Mouse (Mus musculus) limb, embryonic 10.5 days (tissue): ENCODE results near the gene Gxylt2. TPM values are rescaled to one million over a fixed set of nuclear protein-coding genes. Genes with fewer than 3 reads are reported as not detected.

Experiments
- DNase-seq: peaks from one replicate; pipeline ENCODE4 v3.0.0-alpha.2; 2017; ENCODE audit warnings: low spot score
- H3K27ac ChIP-seq: fragments of 300-500 bp; sonication (generic); 2 replicates; pipeline ENCODE4 v1.5.1; 2016; ENCODE audit warnings: mild to moderate bottlenecking
- H3K27me3 ChIP-seq: fragments of 300-500 bp; sonication (generic); 2 replicates; pipeline ENCODE4 v1.6.1; 2016; ENCODE audit warnings: low read depth, mild to moderate bottlenecking; ENCODE audit not compliant: poor library complexity, severe bottlenecking
- H3K36me3 ChIP-seq: fragments of 300-500 bp; sonication (generic); 2 replicates; pipeline ENCODE4 v1.6.1; 2016; ENCODE audit warnings: mild to moderate bottlenecking, moderate library complexity
- H3K4me1 ChIP-seq: fragments of 300-500 bp; sonication (generic); 2 replicates; pipeline ENCODE4 v1.6.1; 2016
- H3K4me3 ChIP-seq: fragments of 300-500 bp; sonication (generic); 2 replicates; pipeline ENCODE4 v1.5.1; 2016; ENCODE audit warnings: mild to moderate bottlenecking, moderate library complexity
- H3K9me3 ChIP-seq: fragments of 300-500 bp; sonication (generic); replicated peaks from 2 replicates; pipeline ENCODE4 v1.6.1; 2016; ENCODE audit warnings: mild to moderate bottlenecking
- WGBS: fragments of 180-500 bp; shearing (Covaris S2); methylation state at CpG from one replicate; pipeline ENCODE4 v1.1.7; 2016; 5-methylcytosine and 5-hydroxymethylcytosine counted together
- polyA plus RNA-seq: library from polyadenylated mRNA; unstranded; fragments of >200 nt; fragmentation: Nextera tagmentation; extraction: Ambion mirVana; gene quantifications from 2 replicates; pipeline ENCODE4 v1.2.1, GENCODE M21; 2016

The Gxylt2 gene
- polyA plus RNA-seq, 1 experiment from 2014 or later = 4.4 TPM

- DNase-seq = no peak
- Histone ChIP-seq H3K27ac (no peak overlapping the region), H3K4me3 (no peak overlapping the region), H3K27me3 (no peaks in the 10 kb centered on the region), H3K4me1 (no peaks in the 10 kb centered on the region), H3K9me3 (no peaks in the 10 kb centered on the region), H3K36me3 (peaks cover 85% of the 10 kb centered on the region)
- whole genome bisulfite sequencing = 94% methylated on average over 4 of the region's 4 CpGs
Observed at GRCm38 (mm10) chr6:100845058-100845457, 140.5 kb downstream of the Gxylt2 start.

DNA sequence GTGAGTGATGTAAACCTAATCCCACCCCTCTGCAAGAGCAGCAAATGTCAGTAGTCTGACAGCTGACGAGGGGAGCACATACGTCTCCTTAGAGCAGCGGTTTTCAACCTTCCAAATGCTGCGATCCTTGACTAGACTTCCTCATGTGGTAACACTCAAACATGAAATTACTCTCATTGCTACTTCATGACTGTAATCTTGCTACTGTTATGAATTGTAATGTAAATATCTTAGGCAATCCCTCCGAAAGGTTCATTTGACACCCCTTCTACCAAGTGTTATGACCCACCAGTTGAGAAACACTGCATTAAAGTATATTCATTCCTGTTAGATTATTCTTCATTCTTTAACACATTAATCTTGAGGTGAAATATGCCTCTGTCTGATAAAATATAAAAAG, 142.7 kb downstream of the Gxylt2 start:
- H3K27me3 ChIP-seq = no peaks in the 10 kb centered on the region
- DNase-seq = no peak

DNA sequence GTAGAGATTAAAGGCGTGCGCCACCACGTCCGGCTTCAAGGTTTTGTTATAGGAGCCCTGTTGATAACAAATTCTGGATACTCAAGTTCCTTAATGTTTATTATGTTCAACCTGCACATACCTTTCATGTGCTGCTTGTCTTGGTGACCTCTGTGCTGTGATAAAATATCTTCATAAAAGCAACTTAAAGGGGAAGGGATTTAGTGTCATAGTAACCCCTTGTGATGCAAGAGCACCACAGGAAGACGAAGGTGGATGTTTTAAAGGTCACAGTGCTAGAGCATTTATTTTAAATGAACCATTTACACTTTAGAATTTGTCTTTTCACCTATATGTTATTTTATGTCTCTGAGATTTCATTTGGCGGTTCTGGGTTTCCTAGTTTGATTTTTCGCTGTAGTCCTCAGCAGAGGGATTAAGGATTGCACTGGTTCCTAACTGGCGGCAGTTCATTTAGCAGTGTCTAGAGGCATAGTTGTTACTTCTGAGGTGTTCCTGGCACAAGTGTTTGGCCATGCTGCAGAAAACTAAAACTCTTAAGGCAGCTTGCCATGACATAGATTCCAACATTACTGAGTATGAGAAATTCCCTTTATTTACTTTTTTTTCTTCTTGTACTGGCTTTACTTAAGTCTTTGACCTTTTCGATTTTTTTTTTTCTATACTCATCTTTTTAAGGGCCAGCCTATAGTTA, 144.3 kb downstream of the Gxylt2 start:
- Histone ChIP-seq H3K27me3 (no peaks in the 10 kb centered on the region), H3K4me3 (no peak overlapping the region), H3K9me3 (no peaks in the 10 kb centered on the region), H3K36me3 (peaks cover 82% of the 10 kb centered on the region), H3K4me1 (no peaks in the 10 kb centered on the region), H3K27ac (no peak overlapping the region)
- 95% methylated on average over 9 of the region's 9 CpGs for WGBS
- DNase-seq = no peak

More for the DNA sequence above, 142.7 kb downstream of the Gxylt2 start:
- H3K9me3 ChIP-seq = no peaks in the 10 kb centered on the region
- peaks cover 85% of the 10 kb centered on the region for H3K36me3 ChIP-seq
- H3K4me1 ChIP-seq = no peaks in the 10 kb centered on the region
- H3K4me3 ChIP-seq = no peak overlapping the region
- no peak overlapping the region for H3K27ac ChIP-seq
- WGBS = 90% methylated on average over 5 of the region's 5 CpGs

GRCm38 (mm10) chr6:100850671-100851081, 146.1 kb downstream of the Gxylt2 start:
- WGBS = 93% methylated on average over 9 of the region's 9 CpGs
- H3K36me3 ChIP-seq = peaks cover 82% of the 10 kb centered on the region

GRCm38 (mm10) chr6:100851083-100851482, 146.5 kb downstream of the Gxylt2 start:
- H3K27me3 ChIP-seq = no peaks in the 10 kb centered on the region
- peaks cover 82% of the 10 kb centered on the region for H3K36me3 ChIP-seq
- no peak for DNase-seq
- no peak overlapping the region for H3K27ac ChIP-seq
- H3K9me3 ChIP-seq = no peaks in the 10 kb centered on the region
- WGBS = 94% methylated on average over 5 of the region's 5 CpGs
- H3K4me3 ChIP-seq = no peak overlapping the region
- H3K4me1 ChIP-seq = no peaks in the 10 kb centered on the region

More at GRCm38 (mm10) chr6:100850671-100851081, 146.1 kb downstream of the Gxylt2 start:
- no peak overlapping the region for H3K4me3 ChIP-seq
- H3K27ac ChIP-seq = no peak overlapping the region
- no peaks in the 10 kb centered on the region for H3K27me3 ChIP-seq
- H3K4me1 ChIP-seq = no peaks in the 10 kb centered on the region
- no peak for DNase-seq
- H3K9me3 ChIP-seq = no peaks in the 10 kb centered on the region

Other genes with a start within 250 kb of the Gxylt2 start
- gene Shq1, start 33.6 kb upstream of the Gxylt2 start, polyA plus RNA-seq = 21.8 and 22.9 TPM in 2 replicates
- 21.0 and 26.9 TPM in 2 replicates for gene Ppp4r2, start 128.9 kb downstream of the Gxylt2 start, polyA plus RNA-seq